Mouse (Mus musculus) lung, embryonic 14.5 days (tissue): ENCODE data around the gene Rhox11. TPM values are rescaled to one million over a fixed set of nuclear protein-coding genes. Genes with fewer than 3 reads are reported as not detected.

Experiments
- ATAC-seq: fragments of 200-750 bp; cut with Nextera tagmentation; 2 replicates; pipeline ENCODE4 v1.8.0; 2017; ENCODE audit warnings: mild to moderate bottlenecking, moderate TSS enrichment, moderate library complexity; ENCODE audit not compliant: insufficient read depth
- DNase-seq: peaks from one replicate; pipeline ENCODE4 v3.0.0-alpha.2; 2015
- H3K27ac ChIP-seq: fragments of 300-500 bp; sonication (generic); 2 replicates; pipeline ENCODE4 v1.5.1; 2014; ENCODE audit warnings: low read depth, mild to moderate bottlenecking, moderate library complexity
- H3K27me3 ChIP-seq: fragments of 300-500 bp; sonication (generic); 2 replicates; pipeline ENCODE4 v1.6.1; 2014; ENCODE audit warnings: low read length, control low read depth; ENCODE audit not compliant: insufficient read depth
- H3K36me3 ChIP-seq: fragments of 300-500 bp; sonication (generic); 2 replicates; pipeline ENCODE4 v1.6.1; 2014; ENCODE audit warnings: control low read depth; ENCODE audit not compliant: insufficient read depth
- H3K4me1 ChIP-seq: fragments of 300-500 bp; sonication (generic); 2 replicates; pipeline ENCODE4 v1.6.1; 2014; ENCODE audit warnings: antibody characterized with exemption, control low read depth; ENCODE audit not compliant: insufficient read depth
- H3K4me2 ChIP-seq: fragments of 300-500 bp; sonication (generic); 2 replicates; pipeline ENCODE4 v1.6.1; 2014; ENCODE audit warnings: mild to moderate bottlenecking
- H3K4me3 ChIP-seq: fragments of 300-500 bp; sonication (generic); 2 replicates; pipeline ENCODE4 v1.5.1; 2014; ENCODE audit warnings: low read depth, low read length
- H3K9ac ChIP-seq: fragments of 300-500 bp; sonication (generic); 2 replicates; pipeline ENCODE4 v1.6.1; 2014
- H3K9me3 ChIP-seq: fragments of 300-500 bp; sonication (generic); 2 replicates; pipeline ENCODE4 v1.6.1; 2016; ENCODE audit warnings: low read depth, low read length, control low read depth
- CTCF ChIP-seq: IDR thresholded peaks from 2 replicates; pipeline ENCODE4 v1.5.1; 2016; ENCODE audit warnings: antibody characterized with exemption, low read depth
- WGBS: fragments of 180-500 bp; shearing (Covaris S2); extraction: QIAGEN DNeasy Blood & Tissue Kit; methylation state at CpG from one replicate; pipeline ENCODE4 v1.1.7; 2014; 5-methylcytosine and 5-hydroxymethylcytosine counted together
- polyA plus RNA-seq: library from polyadenylated mRNA; unstranded; fragments of >200 nt; fragmentation: Nextera tagmentation; extraction: Ambion mirVana; gene quantifications from 2 replicates; pipeline ENCODE4 v1.2.1, GENCODE M21; 2014

Rhox11 gene
- polyA plus RNA-seq, 1 experiment from 2014 or later, result not detected

DNA sequence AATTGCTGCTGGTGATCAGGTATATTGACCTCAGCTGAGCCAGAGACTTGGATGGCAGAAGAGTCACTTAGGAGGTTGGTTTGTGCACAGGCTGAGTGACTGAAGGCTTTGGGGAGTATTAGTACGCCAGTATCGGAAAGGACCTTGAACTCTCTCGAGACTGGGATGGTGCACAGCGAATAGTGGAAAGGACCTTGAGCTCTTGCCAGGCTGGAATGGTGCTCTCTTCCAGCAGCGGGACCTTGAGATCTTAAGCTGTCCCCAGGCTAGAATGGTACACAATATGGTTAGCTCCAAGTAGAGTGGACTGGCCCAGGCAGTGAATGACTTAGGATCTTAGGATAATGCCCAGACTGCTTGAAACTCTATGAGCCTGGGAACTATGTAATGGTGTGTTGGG, 45.3 kb downstream of the Rhox11 start:
- no peaks in the 10 kb centered on the region for H3K9me3 ChIP-seq
- H3K27me3 ChIP-seq, result no peaks in the 10 kb centered on the region
- H3K27ac ChIP-seq, result no peak overlapping the region
- 93% methylated on average over 5 of the region's 5 CpGs for WGBS
- no peak overlapping the region for H3K4me2 ChIP-seq
- no peak overlapping the region for H3K4me3 ChIP-seq
- no peaks in the 10 kb centered on the region for H3K36me3 ChIP-seq
- H3K4me1 ChIP-seq, result no peaks in the 10 kb centered on the region
- DNase-seq (no peak), ATAC-seq (no peak)
- H3K9ac ChIP-seq, result no peak overlapping the region
- TF ChIP-seq CTCF, result no peak

DNA sequence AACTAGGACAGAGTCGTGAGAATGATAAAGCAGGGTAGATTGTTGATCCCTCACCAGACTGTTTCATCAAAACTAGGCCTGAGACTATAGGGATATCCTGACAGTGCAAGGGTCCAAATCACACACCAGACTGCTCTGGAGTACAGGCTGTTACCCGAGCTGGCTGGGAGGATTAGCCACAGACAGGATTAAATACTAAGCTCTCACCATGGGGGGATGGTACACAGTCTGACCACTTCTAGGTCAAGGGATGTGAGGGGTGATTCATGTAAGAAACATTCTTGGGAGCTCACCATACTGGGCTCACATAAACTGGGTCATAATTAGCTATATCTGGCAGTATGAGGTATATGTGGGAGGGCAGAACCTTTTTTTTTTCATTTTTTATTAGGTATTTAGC, 51.1 kb downstream of the Rhox11 start:
- no peak for DNase-seq
- Histone ChIP-seq H3K9ac (no peak overlapping the region), H3K4me2 (no peak overlapping the region), H3K4me3 (no peak overlapping the region), H3K36me3 (no peaks in the 10 kb centered on the region), H3K9me3 (no peaks in the 10 kb centered on the region), H3K27me3 (no peaks in the 10 kb centered on the region), H3K27ac (no peak overlapping the region), H3K4me1 (no peaks in the 10 kb centered on the region)
- TF ChIP-seq CTCF, result no peak
- no peak for ATAC-seq
- WGBS, result 63% methylated on average over 2 of the region's 2 CpGs

Other genes starting within 250 kb of the Rhox11 start
- not detected in 2 replicates for gene Rhox8, start 206.2 kb downstream of the Rhox11 start, polyA plus RNA-seq
- not detected in 2 replicates for gene Rhox7b, start 187.9 kb downstream of the Rhox11 start, polyA plus RNA-seq
- not detected in 2 replicates for gene Rhox9, start 183.4 kb downstream of the Rhox11 start, polyA plus RNA-seq
- not detected in 2 replicates for gene Btg1-ps1, start 66.3 kb downstream of the Rhox11 start, polyA plus RNA-seq
- not detected in 2 replicates for gene Btg1-ps2, start 42.0 kb downstream of the Rhox11 start, polyA plus RNA-seq
- not detected in 2 replicates for gene Rhox10, start 18.7 kb downstream of the Rhox11 start, polyA plus RNA-seq
- gene Rhox12, start 25.8 kb upstream of the Rhox11 start, polyA plus RNA-seq, result not detected in 2 replicates
- gene Rhox13, start 36.1 kb upstream of the Rhox11 start, polyA plus RNA-seq, result not detected in 2 replicates
- gene Zbtb33, start 104.7 kb upstream of the Rhox11 start, polyA plus RNA-seq, result 5.6 and 6.0 TPM in 2 replicates
- gene Tmem255a, start 167.3 kb upstream of the Rhox11 start, polyA plus RNA-seq, result 23.3 and 26.0 TPM in 2 replicates
- not detected in 2 replicates for gene Atp1b4, start 231.0 kb upstream of the Rhox11 start, polyA plus RNA-seq